Mouse (Mus musculus): Measurements from ENCODE around the gene Cux2.

Gene Cux2

GRCm38 (mm10) chr5:122016744-122017143 is 33.2 kb downstream of the Cux2 start:
- DNase-seq (ENCODE audit: low spot score) = no peak

- DNase-seq (ENCODE audit: low spot score) = no peak
Measured at GRCm38 (mm10) chr5:122015149-122015548, 34.8 kb downstream of the Cux2 start.

GRCm38 (mm10) chr5:122014671-122015070 is 35.2 kb downstream of the Cux2 start:
- DNase-seq (ENCODE audit: low spot score) = no peak

- DNase-seq (ENCODE audit: low spot score) = no peak
Measured at GRCm38 (mm10) chr5:122011289-122011688, 38.6 kb downstream of the Cux2 start.

GRCm38 (mm10) chr5:122007946-122008441 is 41.9 kb downstream of the Cux2 start:
- no peak for DNase-seq (ENCODE audit: low spot score)

- no peak for DNase-seq (ENCODE audit: low spot score)
Measured at GRCm38 (mm10) chr5:122003460-122003859, 46.4 kb downstream of the Cux2 start.

- no peak for DNase-seq (ENCODE audit: low spot score)
Measured at GRCm38 (mm10) chr5:122002148-122002547, 47.8 kb downstream of the Cux2 start.

GRCm38 (mm10) chr5:122001311-122001710 is 48.6 kb downstream of the Cux2 start:
- no peak for DNase-seq (ENCODE audit: low spot score)

GRCm38 (mm10) chr5:122000381-122000780 is 49.5 kb downstream of the Cux2 start:
- DNase-seq (ENCODE audit: low spot score) = no peak

- DNase-seq (ENCODE audit: low spot score) = peak; percentile 50
Measured at GRCm38 (mm10) chr5:121998981-121999795, 50.7 kb downstream of the Cux2 start.

GRCm38 (mm10) chr5:121998281-121998680 is 51.6 kb downstream of the Cux2 start:
- no peak for DNase-seq (ENCODE audit: low spot score)

GRCm38 (mm10) chr5:121996701-121997100 is 53.2 kb downstream of the Cux2 start:
- no peak for DNase-seq (ENCODE audit: low spot score)

- no peak for DNase-seq (ENCODE audit: low spot score)
Measured at GRCm38 (mm10) chr5:121994808-121995207, 55.1 kb downstream of the Cux2 start.

DNA sequence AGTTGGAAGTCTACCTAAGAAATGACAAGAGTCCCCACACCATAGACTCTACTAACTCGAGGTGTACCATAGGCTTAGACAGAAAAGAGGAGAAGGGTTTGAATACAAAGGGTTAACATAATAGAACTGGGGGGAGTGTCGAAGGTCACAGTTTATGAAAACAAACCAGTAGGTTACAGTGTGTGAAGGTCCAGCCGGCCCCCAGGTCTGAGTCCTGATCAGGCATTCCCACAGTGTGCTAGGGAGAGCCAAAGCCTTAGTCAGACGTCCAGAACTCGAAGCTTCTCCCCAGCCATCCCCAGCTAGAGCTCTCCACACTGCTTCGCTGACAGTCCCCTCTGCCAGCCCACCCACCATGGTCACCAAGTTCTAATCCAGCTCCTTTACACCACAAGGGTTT is 58.0 kb downstream of the Cux2 start:
- no peak for DNase-seq (ENCODE audit: low spot score)

GRCm38 (mm10) chr5:121985855-121986254 is 64.0 kb downstream of the Cux2 start:
- DNase-seq (ENCODE audit: low spot score) = no peak

GRCm38 (mm10) chr5:121981650-121982131 is 68.2 kb downstream of the Cux2 start:
- DNase-seq (ENCODE audit: low spot score) = peak; percentile 7

DNA sequence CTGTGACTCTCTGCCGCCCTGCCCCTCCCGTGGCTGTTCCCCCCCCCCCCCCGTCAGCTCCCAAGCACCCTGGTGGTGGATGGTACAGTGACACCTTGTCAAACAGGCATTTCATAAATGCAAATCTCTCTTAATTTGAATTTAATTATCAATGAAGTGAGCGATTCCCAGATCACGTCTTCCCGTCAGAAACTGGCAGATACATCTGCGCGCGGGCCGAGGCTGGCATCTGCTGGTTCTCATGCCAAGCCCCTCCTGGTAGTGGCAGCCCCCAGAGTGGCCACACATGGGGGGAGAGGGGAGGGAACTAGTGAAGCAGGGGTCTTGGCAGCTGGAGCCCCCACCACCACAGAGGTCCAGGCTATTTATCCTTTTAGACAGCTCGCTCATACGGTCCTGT is 73.6 kb downstream of the Cux2 start:
- no peak for DNase-seq (ENCODE audit: low spot score)

- DNase-seq (ENCODE audit: low spot score) = no peak
Measured at GRCm38 (mm10) chr5:121973541-121973940, 76.4 kb downstream of the Cux2 start.

- no peak for DNase-seq (ENCODE audit: low spot score)
Measured at GRCm38 (mm10) chr5:121972680-121973192, 77.2 kb downstream of the Cux2 start.

GRCm38 (mm10) chr5:121968999-121969398 is 80.9 kb downstream of the Cux2 start:
- no peak for DNase-seq (ENCODE audit: low spot score)

DNA sequence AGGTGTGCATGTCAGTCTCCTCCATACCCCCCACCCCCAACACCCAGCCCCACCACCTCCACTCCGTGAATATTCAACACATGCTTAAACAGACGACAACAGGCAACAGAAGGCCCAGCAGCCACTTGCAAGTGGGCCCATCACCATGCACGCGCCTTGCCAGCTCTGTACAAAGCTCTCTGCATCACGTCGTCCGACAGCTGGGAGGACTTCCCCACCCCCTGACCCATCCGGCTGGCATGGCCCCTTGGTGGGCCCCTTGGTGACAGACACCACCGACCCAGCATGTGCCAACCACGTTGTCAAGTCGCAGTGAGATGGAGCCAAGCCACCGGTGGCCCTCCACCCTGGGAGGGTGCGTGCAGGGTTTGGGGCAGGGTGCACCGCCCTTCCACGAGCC is 81.5 kb downstream of the Cux2 start:
- DNase-seq (ENCODE audit: low spot score) = no peak

GRCm38 (mm10) chr5:121967520-121967919 is 82.4 kb downstream of the Cux2 start:
- DNase-seq (ENCODE audit: low spot score) = no peak

DNA sequence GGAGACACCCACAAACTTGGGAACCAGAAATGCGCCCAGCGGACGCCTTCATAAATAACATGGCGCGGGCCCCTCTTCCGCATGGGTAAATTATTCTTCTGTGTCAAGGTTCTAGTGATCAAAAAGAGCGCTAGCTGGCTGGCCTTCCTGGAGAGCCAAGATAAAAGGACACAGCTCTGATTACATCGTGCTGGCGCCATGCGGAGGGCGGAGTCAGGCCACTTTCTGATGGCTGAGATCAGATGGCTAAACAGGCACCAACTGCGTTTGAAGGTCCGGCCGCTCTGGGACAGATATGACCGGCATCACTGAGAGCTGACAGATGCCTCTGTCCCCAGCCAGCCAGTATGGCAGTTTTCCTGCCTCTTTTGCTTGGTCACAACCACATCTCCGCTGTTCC is 83.0 kb downstream of the Cux2 start:
- no peak for DNase-seq (ENCODE audit: low spot score)

DNA sequence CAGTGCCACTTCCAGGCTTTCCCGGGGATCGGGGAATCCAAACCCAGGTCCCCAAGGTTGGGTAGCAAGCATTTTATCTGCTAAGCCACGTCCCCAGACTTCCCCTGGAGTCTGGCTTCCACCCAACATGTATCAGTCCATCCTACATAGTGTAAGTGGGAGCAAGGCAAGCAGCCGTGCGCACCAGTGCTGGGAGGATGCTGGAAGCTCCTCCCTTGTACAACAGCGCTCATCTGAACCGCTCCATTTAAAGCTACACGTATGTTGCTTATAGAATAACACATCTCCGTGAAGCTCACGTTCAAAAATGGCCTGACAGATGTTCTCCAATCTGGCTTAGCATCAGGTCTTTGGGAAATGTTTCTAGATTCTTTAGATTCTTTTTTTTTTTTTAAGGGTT is 86.9 kb downstream of the Cux2 start:
- DNase-seq (ENCODE audit: low spot score) = no peak

Measured in ovary, postnatal 14 days (tissue).